Mouse (Mus musculus): ENCODE results near the gene Eml4.

DNA sequence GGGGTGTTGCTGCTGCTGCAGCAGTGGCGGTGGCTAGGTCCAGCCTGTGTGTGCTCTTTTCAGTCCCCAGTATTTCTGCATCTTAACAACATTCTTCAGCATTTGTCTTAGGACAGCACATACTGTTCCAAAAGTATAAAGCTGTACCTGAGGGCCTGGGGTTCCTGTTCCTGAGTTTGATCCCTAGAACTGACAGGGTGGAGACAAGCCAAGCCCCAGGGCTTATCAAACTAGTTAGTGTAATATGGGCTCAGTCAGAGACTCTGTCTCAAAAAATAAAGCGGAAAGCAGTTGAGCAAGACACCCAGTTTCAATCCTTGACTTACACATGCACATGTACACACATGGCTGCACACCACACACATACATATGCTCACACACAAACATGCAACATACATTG is 34.2 kb downstream of the Eml4 start:
- TF ChIP-seq CTCF (IDR thresholded peaks at IDR 0.05; ENCODE audit: low read depth, low read length): no peak
- TF ChIP-seq POLR2A (IDR thresholded peaks at IDR 0.05; ENCODE audit: extremely low read depth, insufficient read depth, low read length): no peak
